ENCODE assay signal across 19 mouse cellular contexts in genomic region chr9:114838870-114839269, GRCm38 (mm10). TPM values are rescaled to one million over a fixed set of nuclear protein-coding genes. Genes with fewer than 3 reads are reported as not detected.
"Had no signal": no experiment of that assay in that cellular context is flagged by ENCODE, and none has a peak within 500 bp of the region (broad histone marks: within the 10 kb centered on the region; RNA-seq: fewer than 3 reads in every experiment).

No protein-coding gene starts in this region.

- ATAC-seq: liver, postnatal 0 days; midbrain, embryonic 16.5 days had no signal

- H3K9ac ChIP-seq: liver, embryonic 13.5 days; liver, embryonic 15.5 days; liver, postnatal 0 days; lung, embryonic 15.5 days; midbrain, embryonic 12.5 days; neural tube, embryonic 13.5 days; neural tube, embryonic 15.5 days had no signal

- H3K4me2 ChIP-seq: liver, embryonic 11.5 days; liver, embryonic 13.5 days; liver, embryonic 15.5 days; lung, embryonic 15.5 days; midbrain, embryonic 12.5 days; neural tube, embryonic 13.5 days; neural tube, embryonic 15.5 days had no signal

- H3K4me3 ChIP-seq: liver, embryonic 13.5 days; liver, embryonic 15.5 days; lung, embryonic 15.5 days; megakaryocyte, embryonic 14.5 days; midbrain, embryonic 12.5 days; myocyte; neural tube, embryonic 13.5 days; neural tube, embryonic 15.5 days had no signal

- H3K36me3 ChIP-seq: liver, embryonic 13.5 days; lung, embryonic 15.5 days; midbrain, embryonic 12.5 days; neural tube, embryonic 13.5 days; neural tube, embryonic 15.5 days had no signal

- DNase-seq: liver, embryonic 13.5 days; liver, postnatal 0 days; midbrain, embryonic 14.5 days; retina, postnatal 1 day; right cerebral cortex, adult 18-20 months; right cerebral cortex, postnatal 25 days; right cerebral cortex, postnatal 4 days; spleen, adult 18-20 months; thymus, adult 2 months; thymus, postnatal 36 days had no signal

- H3K9me3 ChIP-seq: liver, embryonic 13.5 days; liver, embryonic 15.5 days; lung, embryonic 15.5 days; megakaryocyte, embryonic 14.5 days; midbrain, embryonic 12.5 days; neural tube, embryonic 13.5 days; neural tube, embryonic 15.5 days had no signal

- H3K27me3 ChIP-seq: lung, embryonic 15.5 days had no signal

- H3K4me1 ChIP-seq: midbrain, embryonic 12.5 days had no signal

- H3K27ac ChIP-seq: liver, embryonic 13.5 days; liver, embryonic 15.5 days; lung, embryonic 15.5 days; midbrain, embryonic 12.5 days; neural tube, embryonic 13.5 days; neural tube, embryonic 15.5 days had no signal

RNA-seq across cellular contexts. Expression of gene Cmtm8, which starts 5.1 kb away (rescaled TPM):
- polyA plus RNA-seq: myocyte had no signal
